Mouse (Mus musculus) kidney, adult 8-10 months (tissue): ENCODE data around the gene Aatf.

Experiments
- DNase-seq, 2 experiments: peaks; one replicate each; pipeline ENCODE4 v3.0.0; 2022

Gene Aatf

DNA sequence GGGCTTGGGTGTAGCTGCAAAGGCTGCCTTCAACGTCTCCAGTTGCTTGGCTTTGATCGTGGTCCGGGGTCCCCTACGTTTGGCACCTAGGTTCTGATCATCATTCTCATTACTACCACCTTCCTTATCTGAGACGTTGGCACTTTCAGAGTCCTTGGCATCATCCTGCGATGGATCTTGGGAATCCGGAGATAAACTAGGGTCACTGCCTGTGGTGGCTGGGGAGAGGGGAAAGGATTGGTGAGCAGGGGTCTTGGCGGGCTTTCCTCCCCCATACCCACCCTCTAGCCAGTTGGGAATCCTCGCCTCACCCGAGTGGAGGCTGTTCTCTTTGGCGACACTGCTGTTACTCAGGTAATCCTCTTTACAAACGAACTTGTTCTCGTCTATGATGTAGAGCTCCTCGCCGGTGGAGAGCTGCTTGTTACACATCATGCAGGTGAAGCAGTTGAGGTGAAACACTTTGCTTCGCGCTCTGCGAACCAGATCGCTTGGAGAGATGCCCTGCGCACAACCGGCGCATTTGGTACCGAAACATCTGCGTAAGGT is 8.5 kb upstream of the Aatf start:
- no peak for DNase-seq

DNA sequence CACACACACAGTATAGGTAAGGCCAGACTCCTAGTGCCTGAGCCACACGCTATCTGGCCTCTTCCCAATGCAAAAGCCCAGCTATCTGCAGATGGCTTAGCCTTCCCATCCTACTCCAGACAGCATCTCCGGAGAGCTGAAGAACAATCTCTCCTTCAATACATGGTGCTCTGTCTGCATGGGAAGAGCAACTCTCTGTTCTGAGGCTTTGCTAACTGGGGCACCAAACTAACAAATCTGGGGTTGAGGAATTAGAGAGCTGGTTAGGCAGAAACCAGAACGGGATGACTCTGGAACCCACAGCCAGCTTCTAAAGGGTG is 7.7 kb upstream of the Aatf start:
- DNase-seq = no peak

DNA sequence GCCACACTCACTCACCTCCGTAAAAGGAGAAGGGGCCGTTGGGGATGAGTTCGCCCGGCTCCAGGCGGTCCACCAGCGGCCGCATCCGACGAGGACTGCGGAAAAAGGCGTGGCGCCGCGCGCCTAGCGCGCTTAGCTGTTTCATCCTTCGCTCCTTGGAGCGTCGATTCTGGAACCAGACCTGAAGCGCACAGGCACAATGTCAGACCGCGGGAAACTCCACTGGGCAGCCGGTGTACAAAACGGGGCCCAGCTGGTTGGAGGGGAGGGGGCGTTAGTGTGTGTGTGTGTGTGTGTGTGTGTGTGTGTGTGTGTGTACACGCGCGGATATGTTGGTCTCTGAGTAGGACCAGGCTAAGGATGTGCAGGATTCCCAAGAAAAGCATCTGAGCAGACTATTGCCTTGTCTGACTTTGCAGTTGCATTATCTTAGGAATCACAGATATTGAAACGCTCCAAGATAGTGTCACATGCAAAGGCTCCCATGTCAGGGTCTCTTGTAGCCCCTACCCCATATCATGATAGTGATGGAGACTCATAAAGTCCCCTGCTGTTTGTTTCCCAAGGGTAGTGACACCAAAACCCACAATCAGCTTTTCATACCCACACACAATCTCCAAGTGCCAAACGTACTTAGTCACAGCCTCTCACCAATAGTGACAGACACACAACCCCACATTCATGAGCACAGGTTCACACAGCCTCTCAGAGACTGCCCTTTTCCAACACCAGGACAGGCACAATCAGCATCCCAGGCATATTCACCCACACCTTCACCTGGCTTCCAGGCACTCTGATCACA is 7.1 kb upstream of the Aatf start:
- DNase-seq = no peak

DNA sequence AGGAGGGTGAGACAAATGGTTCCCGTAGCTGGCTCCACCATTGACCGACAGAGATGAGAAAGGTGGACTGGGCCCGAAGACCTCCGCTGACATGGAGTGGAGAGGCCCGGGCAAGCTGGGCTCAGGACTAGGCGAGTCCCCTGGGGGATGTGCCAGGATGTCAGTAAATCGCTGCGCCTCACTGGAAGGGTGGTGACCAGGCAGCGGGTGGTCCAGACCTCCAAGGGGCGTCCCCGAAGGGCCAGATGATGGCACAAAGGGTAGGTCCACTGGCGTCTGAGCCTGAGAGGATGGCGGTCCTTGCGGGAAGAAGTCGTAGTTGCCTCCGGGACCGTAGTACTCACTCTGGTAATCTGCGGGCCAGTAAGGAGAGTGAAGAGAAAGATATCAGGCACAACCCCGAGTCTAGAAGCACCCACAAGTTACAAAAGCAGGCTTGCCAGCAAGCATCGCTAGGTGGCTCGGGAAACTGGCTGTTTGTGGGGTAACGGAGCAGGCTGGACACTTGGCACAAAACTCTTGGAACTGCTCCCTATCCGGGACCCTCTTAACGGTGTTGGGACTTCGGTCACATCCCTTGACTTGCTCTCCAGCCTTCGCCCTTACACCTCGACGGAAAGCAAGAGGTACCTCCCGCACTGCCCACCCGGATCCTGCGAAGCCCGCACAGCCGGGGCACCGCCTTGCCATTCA is 6.4 kb upstream of the Aatf start:
- no peak for DNase-seq

DNA sequence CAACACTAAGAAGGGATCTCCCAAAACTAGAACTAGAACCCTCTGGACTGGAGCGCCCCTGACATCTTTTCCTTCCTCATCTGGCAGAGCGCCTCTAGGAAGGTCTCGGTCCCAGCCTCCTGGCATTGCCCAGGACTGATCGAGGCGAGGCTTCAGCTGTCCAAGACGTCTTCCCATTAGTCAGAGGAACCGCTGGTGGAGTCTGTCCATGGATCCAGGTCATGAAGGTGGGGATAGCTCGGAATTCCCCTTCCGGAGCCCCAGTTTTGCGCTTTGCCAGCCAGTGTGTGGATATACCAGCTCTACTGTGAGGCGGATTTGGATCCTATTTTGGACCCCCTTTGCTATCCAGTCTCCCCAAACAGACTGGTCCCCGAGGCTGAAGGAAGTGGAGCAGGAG is 5.7 kb upstream of the Aatf start:
- DNase-seq = no peak

DNA sequence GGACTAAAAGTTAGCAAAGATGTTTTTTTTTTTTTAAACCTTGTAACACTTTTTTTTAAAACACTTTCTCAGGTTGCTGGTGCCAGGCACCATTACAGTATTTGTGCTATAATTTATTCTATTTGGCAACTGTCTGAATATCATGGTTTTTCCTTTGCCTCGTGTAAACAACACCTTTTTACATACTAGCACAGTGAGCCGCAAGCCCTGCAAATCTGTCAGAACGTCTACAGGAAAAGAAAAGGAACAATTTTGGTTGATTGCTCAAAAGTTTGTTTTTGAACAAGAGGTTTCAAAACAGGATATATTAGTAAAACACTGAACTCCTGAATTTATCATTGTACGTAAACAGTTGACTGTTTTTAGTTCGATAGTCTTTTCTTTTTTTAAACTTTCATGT is 4.9 kb upstream of the Aatf start:
- DNase-seq = no peak

DNA sequence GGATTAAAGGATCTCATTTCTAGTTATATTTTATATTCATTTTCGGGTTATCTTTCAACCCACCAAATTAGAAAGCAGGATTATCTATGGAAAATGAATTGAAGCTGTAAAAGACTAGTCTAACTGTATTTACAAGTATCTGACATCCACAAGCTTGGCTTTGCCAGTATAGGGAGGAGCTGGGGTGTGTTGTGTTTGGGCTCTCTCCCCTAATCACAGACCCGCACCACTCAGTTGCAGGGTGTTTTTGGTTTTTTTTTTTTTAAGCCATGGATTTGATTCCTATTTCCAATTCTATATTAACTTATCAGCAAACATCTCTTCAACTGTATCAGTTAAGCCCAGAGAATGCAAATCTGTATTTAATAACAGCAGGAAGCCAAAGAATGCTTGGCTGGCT is 4.1 kb upstream of the Aatf start:
- DNase-seq = no peak

DNA sequence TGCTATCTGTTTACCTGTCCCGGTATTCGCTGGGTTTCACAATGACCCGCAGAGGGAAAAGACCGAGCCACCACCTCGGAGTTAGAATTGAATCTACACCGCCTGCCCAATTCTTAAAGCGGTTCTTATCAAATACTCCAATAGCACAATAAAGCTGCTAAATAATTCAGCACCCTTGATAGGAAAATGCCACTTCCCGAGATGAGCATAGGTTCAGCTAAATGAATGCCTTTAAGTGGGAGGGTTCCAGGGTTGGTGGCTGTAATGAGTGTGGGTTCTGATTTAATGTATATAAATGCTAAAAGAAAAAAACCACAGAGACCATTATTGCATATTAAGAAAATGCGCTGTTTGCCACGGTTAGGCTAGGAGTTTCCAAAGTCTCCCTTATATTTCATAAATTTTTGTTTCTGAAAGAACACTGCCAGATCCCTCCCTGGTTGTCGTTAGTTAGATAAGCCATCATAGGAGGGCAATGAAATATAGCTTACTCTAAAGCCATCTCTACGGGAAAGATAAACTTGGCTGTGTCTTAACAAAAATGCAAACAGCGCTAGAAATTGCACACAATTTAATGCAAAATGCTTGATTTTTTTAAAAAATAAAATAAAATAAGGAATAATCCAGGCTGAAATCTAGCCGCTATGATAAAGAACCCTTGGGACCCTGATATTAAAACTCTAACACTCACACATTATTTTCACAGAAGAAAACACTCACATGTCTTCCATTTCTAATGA is 3.3 kb upstream of the Aatf start:
- DNase-seq = no peak

DNA sequence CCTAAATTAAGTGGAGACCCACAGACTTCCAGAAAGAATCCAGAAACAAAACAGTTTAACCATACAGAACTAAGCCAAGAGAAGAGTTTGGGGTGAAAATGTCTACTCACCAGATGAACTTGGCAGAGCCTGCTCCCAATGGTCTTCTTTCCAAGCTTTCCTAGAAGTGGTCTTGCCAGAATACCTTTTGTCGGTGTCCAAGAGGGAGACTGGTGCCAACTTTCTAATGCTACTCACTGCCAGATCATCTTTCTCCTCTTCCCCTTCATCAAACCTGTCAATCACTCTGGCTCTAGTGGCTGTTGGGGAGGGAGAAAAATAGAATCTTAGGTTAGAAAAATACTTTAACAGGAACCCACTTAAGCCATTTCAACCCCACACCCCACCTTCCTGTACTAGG is 1.3 kb downstream of the Aatf start:
- DNase-seq = no peak

DNA sequence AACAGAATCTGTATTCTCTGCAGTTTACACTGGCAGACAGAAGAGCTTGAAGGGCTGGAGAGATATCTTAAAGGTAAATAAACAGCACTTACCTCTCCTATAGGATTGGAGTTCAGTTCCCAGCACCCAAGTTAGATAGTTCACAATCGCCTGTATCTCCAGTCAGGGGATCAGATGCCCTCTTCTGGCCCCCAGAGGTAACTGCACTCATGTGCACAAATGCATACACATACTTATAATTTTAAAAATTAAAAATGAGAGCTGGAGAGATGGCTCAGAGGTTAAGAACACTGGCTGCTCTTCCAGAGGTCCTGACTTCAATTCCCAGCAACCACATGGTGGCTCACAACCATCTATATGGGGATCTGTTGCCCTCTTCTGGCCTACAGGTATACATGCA is 9.0 kb downstream of the Aatf start:
- DNase-seq = no peak

DNA sequence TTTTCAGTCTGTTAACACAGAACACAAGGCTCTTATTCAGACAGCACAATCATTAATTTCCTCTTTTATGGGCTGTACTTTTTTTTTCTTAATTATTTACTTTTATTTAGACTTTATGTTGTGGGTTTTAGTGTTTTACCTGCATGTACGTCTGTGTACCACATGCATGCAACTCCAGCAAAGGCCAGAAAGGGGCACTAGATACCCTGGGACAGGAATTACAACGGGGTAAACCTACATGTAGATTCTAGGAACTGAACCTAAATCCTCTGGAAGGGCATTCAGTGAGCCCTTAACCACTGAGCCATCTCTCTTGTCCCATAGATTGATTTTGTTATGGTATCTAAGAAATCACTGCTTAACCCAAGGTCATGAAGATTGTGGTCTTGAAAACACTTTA is 15.4 kb downstream of the Aatf start:
- peak in 1 of 2 experiments; percentile 47 for DNase-seq

DNA sequence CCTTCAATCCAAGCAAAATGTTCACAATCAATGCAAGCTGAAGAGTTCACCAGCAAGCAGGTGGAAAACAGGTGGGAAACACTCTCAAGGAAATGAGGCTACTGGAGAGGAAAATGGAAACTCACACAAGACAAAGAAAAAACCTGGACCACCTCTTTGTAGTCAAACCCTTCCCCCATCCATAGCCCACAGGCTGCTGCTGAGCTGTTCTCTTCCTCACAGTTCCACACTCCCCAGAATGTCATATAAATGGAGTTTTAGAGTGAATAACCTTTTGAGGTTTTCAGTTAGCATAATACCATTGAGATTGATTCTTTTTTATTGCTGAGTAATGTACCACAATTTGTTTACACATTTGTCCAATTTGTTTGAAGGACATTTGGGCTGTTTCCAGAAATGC is 16.4 kb downstream of the Aatf start:
- no peak for DNase-seq

DNA sequence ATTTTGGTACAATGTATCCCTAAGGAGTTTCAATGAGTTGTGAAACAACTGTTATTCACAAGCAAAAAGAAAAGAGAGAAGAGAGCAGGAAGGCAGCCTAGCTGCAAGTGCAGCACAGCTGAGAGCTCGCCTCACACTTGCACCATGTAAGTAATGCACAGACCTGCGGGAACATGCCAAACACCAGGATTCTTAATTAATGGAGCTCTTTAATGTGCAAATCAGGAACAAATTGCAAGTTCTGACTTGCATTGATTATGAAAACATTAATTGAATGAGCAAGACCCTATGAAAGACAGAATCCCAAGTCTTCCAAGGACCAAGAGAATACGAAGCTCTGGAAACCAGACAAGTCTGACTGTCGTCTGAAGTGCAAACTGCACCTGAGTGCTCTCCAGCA is 17.5 kb downstream of the Aatf start:
- DNase-seq = no peak

DNA sequence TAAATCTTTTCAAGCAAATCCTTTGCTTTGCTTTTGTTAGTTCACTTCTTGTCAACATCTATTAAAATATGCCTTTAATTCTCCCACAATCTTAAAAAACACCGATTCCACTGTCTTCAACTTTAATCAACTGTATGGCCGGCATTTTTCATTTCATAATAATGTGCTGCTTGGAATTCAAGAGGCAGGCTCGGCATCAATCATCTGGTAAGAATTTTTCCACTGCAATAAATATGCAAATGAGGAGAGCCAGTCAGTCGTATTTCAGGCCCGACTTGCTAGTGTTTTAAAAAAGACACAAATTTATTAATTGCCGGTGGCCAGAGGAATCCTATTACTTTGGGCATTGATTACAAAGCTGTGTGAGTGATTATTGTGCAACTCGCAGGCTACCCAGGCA is 31.7 kb downstream of the Aatf start:
- DNase-seq = no peak

DNA sequence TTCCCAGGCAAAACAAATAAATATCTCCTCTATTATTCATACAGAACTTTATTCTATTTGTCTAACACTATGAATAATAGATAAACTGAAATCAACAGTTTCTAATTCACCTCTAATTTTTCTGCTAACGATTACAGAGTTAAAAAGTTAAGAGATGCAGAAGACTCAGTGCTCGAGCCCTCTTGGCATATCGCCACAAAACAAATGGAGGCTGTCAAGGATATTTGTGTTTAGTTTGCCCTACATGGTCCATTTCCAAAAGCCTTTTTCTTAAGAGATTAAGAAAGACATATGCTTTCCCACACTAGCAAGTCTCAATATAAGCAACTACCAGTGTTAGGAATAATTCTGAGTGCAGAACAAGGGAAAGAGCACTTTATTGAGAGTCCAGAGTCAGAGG is 32.9 kb downstream of the Aatf start:
- no peak for DNase-seq

DNA sequence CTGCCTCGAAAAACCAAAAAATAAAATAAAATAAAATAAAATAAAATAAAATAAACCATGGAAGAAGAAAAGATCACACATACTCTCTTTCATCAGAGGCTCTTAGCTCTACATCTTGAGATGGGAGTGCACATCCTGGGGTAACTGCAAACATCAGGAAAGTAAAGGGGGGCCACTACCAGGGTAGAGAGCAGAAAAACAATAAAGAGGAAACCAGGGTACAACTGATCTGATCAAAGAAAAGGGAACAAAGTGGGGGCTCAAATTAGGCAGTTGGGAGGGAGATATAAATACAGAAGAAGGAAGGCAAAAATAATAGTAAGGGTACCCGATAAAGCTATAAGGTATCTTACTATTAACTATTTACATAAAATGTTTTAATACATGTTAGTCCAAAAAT is 36.7 kb downstream of the Aatf start:
- no peak for DNase-seq

DNA sequence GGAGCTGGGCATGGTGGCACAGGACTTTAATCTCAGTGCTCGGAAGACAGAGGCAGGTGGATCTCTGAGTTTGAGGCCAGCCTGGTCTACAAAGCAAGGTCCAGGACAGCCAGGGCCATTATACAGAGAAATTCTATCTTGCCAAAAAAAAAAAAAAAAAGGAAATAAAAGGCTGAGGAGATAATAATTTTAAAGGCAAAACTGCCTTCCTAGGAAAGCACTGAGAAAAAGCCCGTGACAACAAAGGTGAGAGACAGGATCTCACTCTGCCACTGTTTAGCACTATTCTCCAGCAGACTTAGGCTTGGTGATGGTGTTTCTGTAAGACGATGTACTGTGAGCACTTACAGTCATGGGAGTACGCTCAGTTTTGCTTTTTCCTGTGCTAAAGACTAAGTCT is 37.3 kb downstream of the Aatf start:
- DNase-seq = no peak

DNA sequence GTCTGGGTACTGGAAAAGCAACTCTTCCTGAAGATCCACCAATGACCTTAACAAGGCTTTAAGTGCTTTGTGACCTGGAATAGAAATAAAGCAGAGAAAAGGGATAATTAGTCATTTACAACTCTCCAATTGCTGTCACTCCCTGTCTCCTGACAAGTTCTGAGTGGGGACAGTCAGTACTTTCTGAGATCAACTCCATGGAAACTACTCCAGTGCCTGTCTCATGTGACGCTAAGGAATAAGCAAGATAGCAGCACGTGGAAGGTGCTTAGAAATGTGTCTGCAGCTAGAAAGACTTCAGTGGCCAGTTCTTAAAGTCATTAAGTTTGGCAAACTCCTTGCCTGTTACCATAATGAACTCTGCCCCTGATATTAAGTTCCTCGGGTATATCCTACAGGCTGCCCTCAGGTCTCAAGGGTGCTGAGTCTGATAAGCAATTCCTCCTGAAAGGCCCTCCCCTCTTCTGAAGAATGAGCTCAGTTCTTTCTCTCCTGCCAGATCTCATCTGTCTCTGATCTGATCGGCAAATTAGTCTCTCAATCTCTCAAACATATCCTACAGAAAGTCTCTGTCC is 40.1 kb downstream of the Aatf start:
- DNase-seq = no peak

DNA sequence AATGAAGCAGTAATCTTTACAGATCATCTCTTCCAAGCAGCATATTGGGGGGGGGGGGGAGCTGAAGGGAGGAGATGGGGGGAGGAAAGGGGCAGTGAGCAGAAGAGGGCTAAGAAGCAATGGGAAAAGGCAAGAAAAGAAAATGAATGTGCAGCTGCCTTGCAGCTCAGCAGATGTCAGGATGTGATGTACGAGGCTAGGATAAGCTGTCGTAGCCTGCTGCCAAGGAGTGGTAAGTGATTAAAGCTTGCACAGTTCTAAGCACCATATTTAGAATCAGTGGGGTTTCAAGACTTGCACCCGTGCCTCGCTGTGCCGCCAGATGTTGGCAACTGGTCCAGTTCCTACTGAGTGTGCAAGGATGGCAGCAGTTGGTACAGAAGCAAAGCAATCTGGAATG is 48.8 kb downstream of the Aatf start:
- DNase-seq = no peak

DNA sequence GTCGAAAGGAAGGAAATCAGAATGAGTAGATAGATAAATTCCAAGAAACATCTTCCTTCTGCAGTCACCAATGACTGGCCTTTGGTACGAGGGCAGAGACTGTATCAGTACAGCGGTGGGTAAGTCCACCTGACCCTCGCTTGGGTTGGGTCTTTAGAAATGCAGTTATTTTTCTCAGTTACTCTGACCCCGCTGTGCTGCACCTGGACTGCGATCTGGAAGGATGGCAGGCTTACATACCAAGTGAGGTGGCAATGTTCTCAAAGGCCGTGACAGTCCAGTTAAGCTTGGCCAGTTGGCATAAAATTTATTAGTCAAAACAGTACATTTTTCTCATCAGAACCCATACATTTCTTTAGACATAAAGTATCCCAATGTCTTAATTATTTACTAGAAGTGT is 59.4 kb downstream of the Aatf start:
- no peak for DNase-seq

DNA sequence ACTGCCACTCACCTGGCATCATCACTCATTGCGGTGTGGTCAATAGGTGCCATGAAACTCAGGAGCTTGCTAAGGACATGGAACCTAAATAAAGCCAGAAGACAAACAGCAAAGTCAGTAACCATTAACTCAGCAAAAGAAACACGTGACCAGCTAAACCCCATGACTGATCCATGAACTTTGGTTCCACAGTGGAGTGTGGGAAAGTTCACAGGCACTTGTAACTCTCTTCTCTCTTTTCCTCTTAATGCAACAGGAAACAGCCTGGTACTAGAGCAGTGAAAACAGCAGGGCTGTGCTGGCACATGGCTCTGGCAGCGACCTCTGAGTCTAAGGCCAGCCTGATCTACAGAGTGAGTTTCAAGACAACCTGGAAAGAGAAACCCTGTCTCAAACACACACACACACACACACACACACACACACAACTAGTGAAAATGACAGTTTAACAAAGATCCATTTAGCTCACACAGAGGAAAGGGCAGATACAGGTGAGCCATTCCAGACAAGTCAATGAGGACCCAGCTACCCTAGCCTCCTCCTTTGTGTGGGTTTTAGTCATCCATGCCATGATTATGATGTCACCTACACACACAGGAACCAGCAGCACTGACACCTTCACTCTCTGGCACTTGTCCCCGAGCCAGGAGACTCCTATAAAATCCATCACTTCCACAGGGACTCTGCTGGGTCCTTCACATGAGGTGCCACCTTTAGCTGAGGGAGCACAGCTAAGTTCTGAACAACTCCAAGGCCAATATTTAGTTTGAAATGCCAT is 70.6 kb downstream of the Aatf start:
- peak; percentile 73 to 83 for DNase-seq

DNA sequence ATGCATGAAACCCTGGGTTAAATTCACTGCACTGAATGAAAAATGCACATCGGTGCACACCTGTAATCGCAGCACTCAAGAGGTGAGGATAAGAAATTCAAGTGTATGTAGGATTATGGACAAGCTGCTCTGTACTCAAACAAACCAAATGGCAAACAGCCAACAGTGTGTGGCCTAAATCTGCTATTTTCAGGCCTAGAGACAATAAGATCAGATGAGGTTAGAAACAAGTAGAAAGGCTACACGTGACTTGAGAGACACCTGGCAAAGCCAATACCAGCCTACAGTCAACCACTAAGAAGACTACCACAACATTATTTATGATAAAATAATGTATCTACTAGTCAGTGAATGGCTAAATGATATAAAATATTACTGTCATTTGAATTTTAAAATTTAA is 72.9 kb downstream of the Aatf start:
- no peak for DNase-seq

DNA sequence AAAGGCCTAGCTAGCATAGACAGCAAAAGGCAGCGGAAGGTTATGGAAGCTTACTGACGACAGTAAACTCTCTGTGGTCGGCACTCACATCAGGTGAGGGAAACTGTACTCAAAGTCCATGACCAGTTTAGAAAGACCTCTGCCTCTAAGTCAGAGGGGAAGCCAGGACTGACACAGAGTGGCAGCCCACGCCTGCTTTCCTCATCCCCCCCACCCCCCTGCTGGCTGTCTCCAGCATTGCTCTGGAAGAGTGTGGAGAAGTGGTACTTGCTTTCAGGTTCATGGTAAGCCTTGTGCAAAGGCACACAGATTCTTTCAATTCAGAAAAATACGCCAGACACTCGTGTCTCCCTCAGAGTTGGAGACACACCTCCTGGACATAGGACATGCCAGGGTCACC is 78.4 kb downstream of the Aatf start:
- no peak for DNase-seq
